Mouse (Mus musculus): ENCODE results near the gene Myh7b.

Myh7b gene

DNA sequence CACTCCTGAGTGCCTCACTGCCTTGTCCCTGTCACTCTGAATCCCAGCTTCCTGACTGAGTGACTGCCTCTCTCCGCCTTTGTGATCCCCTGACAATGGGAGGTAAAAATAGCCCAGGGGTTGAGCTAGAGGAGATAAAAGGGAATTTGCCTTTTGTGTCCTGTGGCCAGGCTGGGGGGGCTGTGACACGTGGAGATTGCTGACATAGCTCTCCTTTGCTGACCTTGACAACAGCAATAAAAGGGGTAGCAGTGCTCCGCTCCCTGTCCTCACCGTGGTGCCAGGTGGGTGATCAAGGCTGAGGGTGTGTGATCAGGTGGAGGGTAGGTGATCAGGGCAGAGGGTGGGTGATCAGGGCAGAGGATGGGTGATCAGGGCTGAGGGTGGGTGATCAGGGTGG, at the start of gene Myh7b:
Myh7b (plus strand) TSS at position 235 of the 400 bp plus-strand sequence.
- DNase-seq (ENCODE audit: extremely low spot score, low spot score), result no peak

DNA sequence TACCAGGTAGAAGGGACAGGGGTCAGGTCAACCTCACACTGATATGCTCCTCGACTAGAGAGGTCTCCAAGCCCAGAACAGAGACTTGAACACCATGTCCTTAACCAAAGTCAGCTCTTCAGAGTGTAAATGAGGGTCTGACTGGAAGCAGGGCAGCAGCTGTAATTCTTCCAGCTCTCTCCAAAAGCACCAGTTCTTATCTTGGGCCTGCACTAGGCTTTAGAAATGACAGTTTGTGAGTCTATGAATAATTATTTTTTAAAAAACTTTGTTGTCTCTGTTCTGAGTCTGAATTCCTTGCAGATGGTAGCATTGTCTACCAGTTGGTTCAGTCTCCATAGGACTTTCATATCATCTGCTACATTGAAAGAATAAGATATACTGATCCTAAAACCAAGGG, 48.8 kb upstream of the Myh7b start:
- DNase-seq (ENCODE audit: extremely low spot score, low spot score), result no peak

DNA sequence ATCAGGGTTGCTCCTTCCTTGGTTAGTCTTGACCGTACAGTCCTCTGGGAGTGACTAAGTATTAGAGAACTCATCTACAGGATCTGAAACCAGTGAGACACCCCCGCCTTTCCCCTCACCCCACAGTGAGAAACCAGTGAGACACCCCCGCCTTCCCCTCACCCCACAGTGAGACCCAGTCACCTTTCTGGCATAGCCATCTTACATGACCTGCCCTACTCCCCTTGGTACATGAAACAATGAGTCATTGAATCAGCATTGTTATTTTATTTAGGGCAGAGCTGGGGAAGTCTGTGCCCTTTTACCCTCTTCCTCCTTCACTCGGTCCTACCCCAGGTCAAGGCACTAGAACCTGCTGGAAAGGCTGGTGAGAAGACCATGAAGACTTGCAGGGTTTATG, 48.1 kb upstream of the Myh7b start:
- DNase-seq (ENCODE audit: extremely low spot score, low spot score), result no peak

DNA sequence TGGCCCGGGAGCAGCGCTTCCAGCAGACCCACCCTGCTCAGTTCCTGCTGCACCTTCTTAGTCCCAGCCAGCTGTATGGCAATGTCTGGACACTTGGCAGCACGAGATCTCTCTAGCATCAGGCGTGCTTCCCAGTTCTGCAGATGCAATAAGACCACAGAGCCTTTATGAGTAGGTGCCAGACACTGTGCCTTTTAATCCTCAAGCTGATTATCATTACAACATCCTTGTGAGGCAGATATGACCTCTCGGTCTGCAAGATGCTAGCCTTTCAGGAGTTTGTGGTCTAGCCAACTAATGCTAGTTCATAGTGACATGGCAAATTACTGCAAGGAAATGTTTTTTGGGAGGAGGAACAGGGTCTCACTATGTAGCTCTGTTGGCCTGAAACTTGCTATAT, 43.3 kb upstream of the Myh7b start:
- no peak for DNase-seq (ENCODE audit: extremely low spot score, low spot score)

DNA sequence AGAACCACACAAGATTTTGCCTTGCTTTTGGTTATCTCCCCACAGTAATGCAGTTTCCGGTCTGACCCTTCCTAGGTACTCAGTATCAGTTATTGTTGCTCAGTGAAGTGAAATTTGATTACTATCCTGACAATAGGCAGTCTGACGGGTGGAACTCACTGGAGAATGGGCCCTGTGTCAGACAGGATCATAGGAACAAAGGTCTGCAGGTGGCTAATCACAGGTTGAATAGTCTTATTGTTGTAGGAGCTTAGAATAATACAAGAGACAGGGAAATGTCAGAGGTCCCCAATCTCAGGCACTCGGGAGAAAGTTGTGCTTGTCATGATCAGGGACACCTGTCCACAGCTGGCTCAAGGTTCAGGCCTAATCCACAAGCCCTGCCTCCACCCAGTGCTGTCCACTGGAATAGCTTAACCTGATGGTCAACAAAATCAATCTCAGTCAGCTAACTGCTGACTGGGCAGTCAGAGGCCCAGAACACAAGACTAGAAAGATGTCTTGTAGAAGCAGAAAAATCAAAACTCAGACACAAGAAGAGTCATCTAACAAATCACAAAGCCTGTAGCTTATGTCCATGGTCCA, 41.7 kb upstream of the Myh7b start:
- no peak for DNase-seq (ENCODE audit: extremely low spot score, low spot score)

DNA sequence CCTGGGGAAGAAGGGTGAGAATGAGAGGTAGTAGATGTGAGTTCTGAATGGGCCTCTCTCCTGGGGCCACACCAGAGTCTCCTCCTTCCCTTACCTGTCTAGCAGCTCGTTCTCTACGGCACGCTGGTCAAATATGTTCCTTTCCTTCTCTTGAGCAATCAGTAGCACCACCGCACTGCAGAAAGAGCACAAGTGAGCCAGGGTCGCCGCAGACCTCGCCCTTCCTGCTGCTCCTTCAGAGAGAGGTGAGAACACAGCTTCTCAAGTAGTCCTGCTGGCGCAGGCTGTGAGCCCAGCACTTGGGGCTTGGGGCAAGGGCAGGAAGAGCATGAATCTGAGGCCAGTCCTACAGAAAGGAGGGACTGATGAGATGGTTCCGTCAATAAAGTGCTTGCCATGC, 38.0 kb upstream of the Myh7b start:
- no peak for DNase-seq (ENCODE audit: extremely low spot score, low spot score)

DNA sequence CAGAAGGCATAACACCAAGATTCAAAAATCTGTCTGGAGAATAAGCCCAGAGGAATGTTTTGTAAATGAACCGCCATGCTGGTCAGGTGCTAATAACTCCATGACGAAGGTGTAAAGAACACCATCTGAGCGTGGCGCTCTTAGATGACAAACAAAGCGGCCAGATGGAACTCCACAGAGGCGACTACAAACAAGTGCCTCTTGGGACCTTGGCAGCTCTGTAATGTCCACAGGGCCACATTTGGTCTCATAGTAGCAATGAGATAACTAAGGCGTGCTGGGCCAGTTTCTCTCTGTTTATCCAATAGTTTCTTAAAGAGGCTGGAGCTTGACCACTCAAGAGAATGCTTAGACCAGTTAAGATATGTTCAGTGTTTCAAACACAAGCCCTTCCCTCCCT, 37.0 kb upstream of the Myh7b start:
- no peak for DNase-seq (ENCODE audit: extremely low spot score, low spot score)

DNA sequence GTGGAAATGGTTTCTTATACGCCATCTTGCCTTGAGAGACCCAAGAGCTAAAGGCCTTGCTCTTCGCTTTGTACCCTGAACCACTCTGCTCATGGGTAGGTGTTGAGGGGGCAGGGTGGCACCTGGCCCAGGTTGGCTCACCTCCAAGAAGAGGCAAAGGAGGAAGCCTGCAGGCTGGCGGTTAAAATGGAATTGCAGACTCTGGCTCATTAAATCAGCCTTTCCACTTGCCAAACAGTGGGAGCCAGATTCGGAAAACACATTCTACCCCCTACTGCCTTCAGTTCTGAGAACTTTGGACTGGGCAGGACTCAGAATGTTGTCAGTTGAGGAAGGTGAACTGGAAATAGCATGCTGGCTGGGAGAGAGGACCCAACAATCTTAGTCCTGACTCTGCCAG, 36.3 kb upstream of the Myh7b start:
- DNase-seq (ENCODE audit: extremely low spot score, low spot score), result no peak

DNA sequence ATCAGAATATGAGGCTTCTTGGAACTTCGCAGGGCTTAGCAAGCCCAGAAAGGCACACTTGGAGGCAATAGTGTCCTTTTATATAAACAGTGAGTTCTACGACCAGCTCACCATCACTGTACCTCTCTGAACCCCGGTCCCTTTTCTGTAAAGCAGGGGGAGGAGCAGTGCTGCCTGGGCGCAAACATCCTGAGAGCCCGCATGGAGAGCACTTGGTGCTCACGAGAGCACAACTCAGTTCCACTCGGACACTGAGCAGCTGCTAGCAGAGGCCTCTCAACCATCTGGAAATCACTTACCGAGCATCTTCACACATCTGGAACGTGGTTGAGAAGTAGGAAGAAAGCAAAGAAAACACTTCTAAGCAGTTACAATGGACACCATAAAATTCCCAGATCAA, 34.4 kb upstream of the Myh7b start:
- no peak for DNase-seq (ENCODE audit: extremely low spot score, low spot score)

DNA sequence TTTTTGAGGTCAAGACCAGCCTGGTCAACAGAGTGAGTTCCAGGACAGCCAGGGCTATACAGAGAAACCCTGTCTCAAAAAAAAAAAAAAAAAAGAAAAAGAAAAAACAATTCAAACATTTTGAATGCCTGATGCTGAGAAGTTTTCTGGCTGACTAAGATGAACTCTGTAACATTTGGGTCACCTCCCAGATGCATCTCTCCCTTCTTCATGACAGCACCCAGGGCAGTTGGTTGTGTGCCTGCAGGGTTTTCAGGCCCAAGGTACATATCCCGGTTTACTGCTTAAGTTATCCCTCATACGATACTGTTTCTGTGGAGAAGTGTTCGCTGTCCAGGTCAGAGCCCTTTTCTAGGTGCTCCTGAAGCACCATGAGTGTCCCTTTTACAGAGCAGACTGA, 30.7 kb upstream of the Myh7b start:
- DNase-seq (ENCODE audit: extremely low spot score, low spot score), result no peak

DNA sequence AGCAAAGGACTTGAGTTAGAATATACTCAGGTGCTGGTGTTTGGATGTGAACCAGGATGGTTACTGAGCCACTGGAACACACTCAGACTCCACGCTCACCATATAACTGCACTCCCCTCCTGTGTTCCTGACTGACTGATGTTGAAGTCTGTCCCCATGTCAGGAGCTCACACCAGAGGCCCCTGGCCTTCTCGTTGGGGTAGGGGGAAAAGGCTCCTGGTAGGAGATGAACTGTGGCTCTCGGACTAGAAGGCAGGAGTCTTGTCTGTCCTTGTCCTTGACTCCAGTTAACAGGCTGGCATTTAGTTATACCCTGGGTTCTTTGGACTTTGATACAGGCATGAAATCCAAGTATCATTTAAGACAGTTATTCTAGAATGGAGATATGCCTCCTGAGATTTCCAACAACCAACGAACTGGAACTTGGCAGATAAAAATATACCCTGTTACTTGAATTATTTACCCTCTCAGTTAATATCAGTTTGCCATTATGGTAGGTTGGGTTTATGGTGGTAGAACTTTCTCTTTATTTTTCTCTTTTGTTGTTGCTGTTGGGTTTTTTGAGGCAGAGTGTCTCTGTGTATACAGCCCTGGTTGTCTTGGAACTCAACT, 28.5 kb upstream of the Myh7b start:
- no peak for DNase-seq (ENCODE audit: extremely low spot score, low spot score)

DNA sequence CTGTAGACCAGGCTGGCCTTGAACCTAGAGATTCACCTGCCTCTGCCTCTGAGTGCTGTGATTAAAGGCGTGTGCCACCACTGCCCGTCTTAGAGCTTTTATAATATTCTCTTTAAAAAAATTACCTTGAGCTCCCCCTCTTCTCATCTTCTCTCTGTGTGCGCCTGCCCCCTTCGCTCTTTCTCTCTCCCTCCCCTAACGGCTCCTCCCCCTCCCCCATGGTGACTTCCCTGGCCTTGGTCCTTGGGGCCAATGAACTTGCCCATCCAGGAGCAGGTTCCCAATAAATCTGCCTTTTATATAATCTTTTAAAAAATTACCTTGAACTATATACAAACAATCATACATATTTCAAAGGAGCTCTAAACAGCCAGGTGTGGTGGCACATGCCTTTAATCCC, 28.0 kb upstream of the Myh7b start:
- no peak for DNase-seq (ENCODE audit: extremely low spot score, low spot score)

DNA sequence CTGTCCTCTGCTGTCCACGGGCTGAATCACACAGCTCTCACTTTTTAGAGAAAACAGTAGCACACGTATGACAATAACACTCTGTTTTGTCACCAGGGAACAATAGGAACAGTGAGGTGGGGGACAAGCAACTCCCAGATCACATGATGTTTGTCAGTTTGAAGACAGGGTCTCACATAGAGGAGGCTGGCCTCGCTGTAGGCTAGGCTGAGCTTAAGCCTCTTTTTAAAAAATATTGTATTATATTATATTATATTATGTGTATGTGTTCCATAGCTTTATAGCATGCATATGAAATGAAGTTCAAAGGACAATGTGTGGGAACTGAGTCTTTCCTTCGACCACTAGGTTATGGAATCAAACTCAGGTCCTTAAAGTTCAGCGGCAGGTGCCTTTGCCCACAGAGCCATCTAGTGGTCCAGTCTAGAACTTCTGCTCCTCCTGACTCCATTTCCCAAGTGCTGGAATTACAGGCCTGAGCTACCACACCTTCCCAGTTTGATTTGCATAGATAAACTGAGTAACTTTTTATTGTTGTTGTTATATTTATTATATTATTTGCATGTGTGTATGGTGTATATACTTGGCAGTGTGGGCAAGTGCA, 27.0 kb upstream of the Myh7b start:
- DNase-seq (ENCODE audit: extremely low spot score, low spot score), result peak; percentile 47

DNA sequence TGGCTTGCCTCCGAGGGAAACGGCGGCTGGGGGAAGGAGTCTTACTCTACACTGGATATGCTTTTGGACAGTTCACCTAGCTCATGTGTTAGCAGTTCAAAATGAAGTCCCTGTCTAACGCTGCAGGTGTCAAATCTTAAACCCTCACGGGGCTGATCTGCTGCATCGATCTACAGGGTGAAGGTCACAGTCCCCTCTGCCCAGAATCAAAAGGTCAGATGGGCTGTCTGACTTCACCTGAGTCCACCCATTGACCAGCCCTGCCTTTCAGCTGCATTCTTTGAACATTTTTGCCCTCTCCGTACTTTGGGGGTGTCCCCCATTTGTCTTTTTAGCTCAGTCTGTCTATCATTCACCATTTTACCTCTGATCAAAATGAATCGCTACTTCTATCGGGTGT, 25.9 kb upstream of the Myh7b start:
- no peak for DNase-seq (ENCODE audit: extremely low spot score, low spot score)

DNA sequence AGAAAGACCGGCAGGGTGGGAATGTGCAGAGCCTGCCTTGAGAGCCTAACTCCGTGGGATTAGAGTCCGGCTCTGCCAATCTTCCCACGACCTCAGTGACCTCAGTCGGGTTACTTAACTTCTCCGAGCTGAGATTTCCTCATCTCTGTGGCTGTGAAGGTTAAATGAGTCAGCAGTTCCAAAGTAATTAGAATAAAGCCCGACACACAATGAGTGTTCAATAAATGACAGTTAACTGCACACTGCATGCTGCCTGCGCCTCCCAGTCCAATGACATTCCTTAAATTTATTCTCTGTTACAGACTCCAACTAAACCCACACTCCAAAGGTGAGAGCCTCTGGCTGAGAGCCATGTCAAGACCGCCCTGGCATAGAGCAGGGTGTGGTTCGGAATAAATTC, 25.5 kb upstream of the Myh7b start:
- DNase-seq (ENCODE audit: extremely low spot score, low spot score), result no peak

DNA sequence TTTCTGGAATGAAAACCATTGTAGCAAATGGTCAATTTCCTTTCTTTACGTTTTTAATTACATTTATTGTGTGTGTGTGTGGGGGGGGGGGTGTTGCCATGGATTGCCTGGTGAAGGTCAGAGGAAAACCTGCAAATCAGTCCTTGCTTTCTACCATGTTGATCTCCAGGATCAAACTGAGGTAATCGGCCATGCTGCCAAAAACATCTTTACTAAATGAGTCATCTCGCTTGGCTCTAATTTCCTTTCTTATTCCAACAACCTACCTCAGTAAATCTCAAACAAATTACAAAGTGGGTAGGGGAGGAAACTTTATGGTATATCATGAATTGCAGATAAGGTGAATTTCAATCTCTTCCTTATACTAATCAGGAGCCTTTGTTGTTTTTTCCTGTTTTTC, 22.9 kb upstream of the Myh7b start:
- DNase-seq (ENCODE audit: extremely low spot score, low spot score), result no peak

DNA sequence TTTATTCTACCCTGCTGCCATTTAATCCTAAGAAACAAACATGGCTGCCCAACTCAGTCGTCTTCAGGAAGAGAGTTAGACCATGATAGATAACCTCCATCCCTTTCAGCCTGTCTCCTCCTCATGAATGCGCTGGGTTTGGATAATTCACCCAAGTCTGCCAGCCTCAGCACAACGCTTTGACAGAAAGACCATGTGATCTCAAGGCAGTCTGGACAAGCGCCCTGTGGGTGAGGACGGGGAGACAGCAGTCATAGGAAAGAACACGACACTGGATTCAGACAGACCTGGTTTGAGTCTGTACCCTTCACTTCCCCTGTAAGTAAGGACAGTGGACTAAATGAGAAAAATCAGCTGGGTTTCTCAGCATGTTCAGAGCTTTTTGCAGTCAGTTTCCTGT, 21.5 kb upstream of the Myh7b start:
- DNase-seq (ENCODE audit: extremely low spot score, low spot score), result no peak

DNA sequence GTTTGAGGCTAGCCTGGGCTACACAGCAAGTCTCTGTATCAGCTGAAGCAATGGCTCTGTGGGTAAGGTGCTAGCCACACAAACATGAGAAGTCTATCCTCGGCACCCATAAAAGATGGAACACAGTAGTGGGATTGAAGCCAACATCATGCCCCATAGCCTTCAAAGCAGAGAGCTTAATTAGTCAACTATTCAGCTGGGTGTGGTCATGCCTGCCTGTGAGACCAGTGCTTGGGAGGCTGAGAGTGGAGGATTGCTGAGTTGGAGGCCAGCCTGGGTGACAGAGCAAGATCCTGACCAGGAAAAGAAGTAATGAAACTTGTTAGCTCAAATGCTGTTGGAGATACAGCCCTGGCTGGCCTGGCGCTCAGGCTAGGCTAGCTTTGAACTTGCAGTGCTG, 20.1 kb upstream of the Myh7b start:
- DNase-seq (ENCODE audit: extremely low spot score, low spot score), result no peak

DNA sequence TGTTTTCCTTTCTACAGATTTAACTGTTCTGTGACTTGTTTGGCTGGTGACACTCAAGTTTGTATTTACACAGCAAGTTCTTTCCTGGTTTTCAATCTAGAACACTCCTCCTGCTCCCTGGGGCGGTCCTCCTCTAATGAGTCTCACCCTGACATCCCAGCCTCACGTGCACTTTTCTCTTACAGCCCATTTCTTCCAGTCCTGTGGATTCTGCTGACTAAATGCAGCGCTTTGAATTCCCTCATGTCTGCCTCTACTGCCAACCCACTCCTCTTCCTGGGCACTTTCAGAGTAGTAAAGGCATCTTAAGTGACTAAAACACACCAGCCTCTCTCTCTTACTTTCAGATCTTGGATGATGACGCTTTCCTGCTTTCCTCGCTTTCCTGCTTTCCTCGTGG, 19.3 kb upstream of the Myh7b start:
- no peak for DNase-seq (ENCODE audit: extremely low spot score, low spot score)

DNA sequence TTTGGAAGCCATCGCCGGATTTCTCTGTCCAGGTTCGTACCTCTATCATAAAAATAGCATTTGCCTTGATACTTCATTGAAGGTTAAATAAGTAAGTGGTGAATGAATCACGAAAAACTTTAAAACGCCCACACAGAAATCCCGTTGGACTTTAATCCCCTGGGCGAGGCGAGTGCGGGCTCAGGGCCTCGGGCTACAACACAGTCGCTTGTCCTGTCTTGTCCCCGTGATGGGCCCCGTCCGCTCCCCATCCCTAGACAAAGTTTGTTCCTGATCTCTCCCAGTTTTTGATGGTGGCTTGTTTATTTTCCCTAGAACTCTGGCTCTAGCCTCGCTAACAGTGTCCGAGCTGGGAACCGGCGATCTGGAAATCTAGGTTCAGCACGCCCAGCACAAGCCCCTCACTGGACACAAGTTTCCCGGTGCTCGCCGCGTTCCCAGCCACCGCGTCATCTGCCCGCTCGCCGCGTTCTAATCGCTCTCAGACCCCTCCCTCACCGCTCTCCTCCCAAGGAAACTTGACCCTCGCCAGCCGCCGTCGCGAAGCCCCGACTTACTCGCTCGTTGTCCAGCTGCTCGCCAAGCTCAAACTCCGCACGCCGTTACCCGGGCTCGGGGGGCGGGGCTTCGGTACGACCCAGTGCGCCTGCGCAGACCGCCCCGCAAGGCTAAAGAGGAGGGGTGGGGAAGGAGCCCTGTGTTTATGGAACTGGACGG, 18.7 kb upstream of the Myh7b start, which contains the start of gene Gss:
Gss (minus strand) TSS at position 674 of the 717 bp plus-strand sequence.
- DNase-seq (ENCODE audit: extremely low spot score, low spot score), result peak; percentile 100

DNA sequence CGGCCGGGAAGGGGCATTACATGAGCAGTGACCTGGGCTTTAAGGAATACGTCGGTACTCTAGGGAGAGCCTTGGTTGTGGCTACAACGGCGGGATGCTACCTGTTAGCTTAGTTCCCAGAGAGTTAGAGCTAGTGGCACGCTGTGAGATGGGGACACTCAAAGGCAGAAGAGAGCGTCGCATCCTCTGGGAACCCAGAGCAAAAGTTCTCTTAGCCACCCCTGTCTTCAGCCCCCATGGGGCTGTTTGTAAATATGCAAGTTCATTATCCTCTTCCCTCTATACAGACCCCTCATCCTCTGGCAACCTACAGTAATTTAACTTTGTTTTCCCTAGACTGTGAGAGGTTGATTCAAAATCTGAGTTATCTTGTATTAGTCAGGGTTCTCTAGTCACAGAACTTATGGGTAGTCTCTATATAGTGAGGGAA, 18.1 kb upstream of the Myh7b start:
- DNase-seq (ENCODE audit: extremely low spot score, low spot score), result no peak

DNA sequence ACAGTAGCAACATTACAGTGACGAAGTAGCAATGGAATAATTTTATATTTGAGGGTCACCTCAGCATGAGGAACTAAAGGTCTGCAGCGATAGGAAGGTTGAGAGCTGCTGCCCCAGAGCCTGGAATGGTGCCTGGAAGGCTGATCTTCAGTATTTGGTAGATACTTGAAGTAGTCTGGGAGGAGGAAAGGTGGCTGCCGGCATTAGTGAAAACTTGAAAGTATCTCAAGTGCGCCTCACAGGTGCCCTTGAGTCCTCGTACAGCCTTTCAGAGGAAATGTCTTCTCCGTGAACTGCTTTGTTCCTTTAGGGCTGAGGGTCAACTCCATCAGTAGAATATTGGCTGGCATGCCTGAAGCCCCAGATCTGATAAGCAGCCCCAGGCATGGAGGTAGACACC, 15.5 kb upstream of the Myh7b start:
- no peak for DNase-seq (ENCODE audit: extremely low spot score, low spot score)

DNA sequence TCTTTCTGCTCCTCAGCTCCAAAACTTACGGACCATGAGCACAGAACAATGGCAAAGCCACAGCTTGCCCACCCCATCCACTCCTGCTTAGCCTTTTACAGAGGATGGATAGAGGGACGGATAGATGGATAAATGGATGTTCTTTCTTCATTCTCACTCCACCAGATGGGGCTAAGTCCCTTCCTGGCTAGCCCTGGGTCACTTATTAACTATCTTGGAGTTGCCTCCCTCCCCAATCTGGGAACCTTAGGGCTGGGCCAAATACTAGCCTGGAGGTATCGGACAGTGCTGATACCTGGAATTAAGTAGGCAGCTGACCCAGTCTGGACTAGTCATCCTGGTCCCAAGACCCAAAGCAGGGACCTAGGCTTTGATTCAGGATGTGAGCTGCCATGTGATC, 7.3 kb upstream of the Myh7b start:
- DNase-seq (ENCODE audit: extremely low spot score, low spot score), result no peak
